Mouse (Mus musculus) ES-E14 (cell line): ENCODE measurements at regions not wholly inside any gene's neighbourhood (a gene's known extent, or its start where the extent isn't known, plus 50 kb on each side); places are given as distances from the start of the nearest gene placed in this dataset.

Experiments used
- DNase-seq: peaks from one replicate; pipeline ENCODE4 v3.0.0-alpha.2; 2013; ENCODE audit warnings: low read depth, low spot score
- H3K27ac ChIP-seq: 2 replicates; pipeline ENCODE4 v1.5.1; 2012; ENCODE audit warnings: low read depth, mild to moderate bottlenecking, low read length, moderate library complexity, mixed read lengths; ENCODE audit not compliant: poor library complexity, insufficient read depth, severe bottlenecking
- H3K36me3 ChIP-seq: 2 replicates; pipeline ENCODE4 v1.6.1; 2012; ENCODE audit warnings: mild to moderate bottlenecking, low read length, moderate library complexity, mixed read lengths; ENCODE audit not compliant: control insufficient read depth, poor library complexity, insufficient read depth, severe bottlenecking
- H3K4me1 ChIP-seq, 2 experiments: fragments of 150-350 bp in 1 of 2; sonication (generic) in 1 of 2; 2 replicates each; pipeline ENCODE4 v1.6.1; 2012; ENCODE audit warnings: low read length in 2 of 2, mild to moderate bottlenecking in 1 of 2, mixed read lengths in 1 of 2; ENCODE audit not compliant: control insufficient read depth in 2 of 2, insufficient read depth in 2 of 2, poor library complexity in 1 of 2
- H3K4me3 ChIP-seq, 2 experiments: fragments of 150-350 bp in 1 of 2; sonication (generic) in 1 of 2; 2 replicates each; pipeline ENCODE4 v1.5.1; 2012; ENCODE audit warnings: low read length in 2 of 2, low read depth in 1 of 2, mild to moderate bottlenecking in 1 of 2, mixed read lengths in 1 of 2; ENCODE audit not compliant: insufficient read depth in 1 of 2, poor library complexity in 1 of 2, severe bottlenecking in 1 of 2
- H3K9ac ChIP-seq: 2 replicates; pipeline ENCODE4 v1.6.1; 2012; ENCODE audit warnings: low read depth, mild to moderate bottlenecking, low read length, mixed read lengths; ENCODE audit not compliant: poor library complexity, insufficient read depth, severe bottlenecking
- H3K9me3 ChIP-seq: fragments of 150-350 bp; sonication (generic); 2 replicates; pipeline ENCODE4 v1.6.1; 2012; ENCODE audit warnings: low read depth, mild to moderate bottlenecking, low read length; ENCODE audit not compliant: control insufficient read depth, insufficient read depth
- CHD2 ChIP-seq: IDR thresholded peaks from 2 replicates; pipeline ENCODE4 v1.6.1; 2014; ENCODE audit warnings: mild to moderate bottlenecking, low read depth, low read length, inconsistent platforms
- HCFC1 ChIP-seq: IDR thresholded peaks from 2 replicates; pipeline ENCODE4 v1.6.1; 2012; ENCODE audit warnings: low read length, inconsistent platforms, borderline replicate concordance; ENCODE audit not compliant: insufficient read depth
- MAFK ChIP-seq: IDR thresholded peaks from 2 replicates; pipeline ENCODE4 v1.6.1; 2014; ENCODE audit warnings: mild to moderate bottlenecking, low read depth, low read length, inconsistent platforms; ENCODE audit not compliant: insufficient read depth
- ZC3H11A ChIP-seq: IDR thresholded peaks from 2 replicates; pipeline ENCODE4 v1.6.1; 2012; ENCODE audit warnings: low read depth, mild to moderate bottlenecking, inconsistent platforms, low read length, borderline replicate concordance
- ZNF384 ChIP-seq: IDR thresholded peaks from 2 replicates; pipeline ENCODE4 v1.6.1; 2012; ENCODE audit warnings: low read depth, low read length, inconsistent platforms
- in situ Hi-C, 2 experiments: fragments of 600-800 bp; cut with MboI; formaldehyde crosslinking; loops; one replicate each; pipeline ENCODE4 v1.15.1; 2025; ENCODE audit warnings: low sequenced_read_pairs in 2 of 2, inconsistent platforms in 1 of 2; ENCODE audit not compliant: unreplicated experiment in 2 of 2

- in situ Hi-C loops = no loop called here
- Histone ChIP-seq H3K27ac (no peak overlapping the region), H3K9ac (no peak overlapping the region), H3K4me1 (no peaks in the 10 kb centered on the region), H3K36me3 (no peaks in the 10 kb centered on the region), H3K9me3 (no peaks in the 10 kb centered on the region), H3K4me3 (no peak overlapping the region)
- no peak for DNase-seq
- no peak for TF ChIP-seq ZNF384
- TF ChIP-seq HCFC1 = no peak
- no peak for TF ChIP-seq MAFK
- no peak for TF ChIP-seq ZC3H11A
- TF ChIP-seq CHD2 = no peak
These were observed 268.5 kb upstream of the Adgrl2 start for GRCm38 (mm10) chr3:149258826-149259225.

- H3K9ac ChIP-seq = no peak overlapping the region
- H3K4me3 ChIP-seq = no peak overlapping the region
- no peak for DNase-seq
- no peak overlapping the region for H3K27ac ChIP-seq
- H3K9me3 ChIP-seq = no peaks in the 10 kb centered on the region
- H3K4me1 ChIP-seq = peaks cover 0 to 3% of the 10 kb centered on the region in 2 experiments; a peak in 1 of 4 replicates
- no peaks in the 10 kb centered on the region for H3K36me3 ChIP-seq
- in situ Hi-C loops = no loop called here
- TF ChIP-seq CHD2 = no peak
- no peak for TF ChIP-seq MAFK
- no peak for TF ChIP-seq HCFC1
- no peak for TF ChIP-seq ZNF384
- TF ChIP-seq ZC3H11A = no peak
These were observed 266.5 kb upstream of the Adgrl2 start for GRCm38 (mm10) chr3:149256891-149257290.

- no peaks in the 10 kb centered on the region for H3K36me3 ChIP-seq
- TF ChIP-seq ZC3H11A = no peak
- TF ChIP-seq CHD2 = no peak
- no peak for TF ChIP-seq ZNF384
- no peak for TF ChIP-seq HCFC1
- no peak overlapping the region for H3K9ac ChIP-seq
- H3K4me1 ChIP-seq = peaks cover 0 to 3% of the 10 kb centered on the region in 2 experiments; a peak in 1 of 4 replicates
- no peak overlapping the region for H3K27ac ChIP-seq
- H3K9me3 ChIP-seq = no peaks in the 10 kb centered on the region
- no peak for DNase-seq
- no peak overlapping the region for H3K4me3 ChIP-seq
- in situ Hi-C loops = no loop called here
These were observed 262.7 kb upstream of the Adgrl2 start for GRCm38 (mm10) chr3:149253080-149253479.

- Histone ChIP-seq H3K4me3 (no peak overlapping the region), H3K9ac (no peak overlapping the region), H3K4me1 (peaks cover 0 to 3% of the 10 kb centered on the region in 2 experiments; a peak in 1 of 4 replicates), H3K36me3 (no peaks in the 10 kb centered on the region), H3K27ac (no peak overlapping the region), H3K9me3 (no peaks in the 10 kb centered on the region)
- in situ Hi-C loops = no loop called here
- TF ChIP-seq MAFK = no peak
- no peak for TF ChIP-seq ZC3H11A
- no peak for TF ChIP-seq ZNF384
- no peak for TF ChIP-seq CHD2
- TF ChIP-seq HCFC1 = no peak
- no peak for DNase-seq
These were observed 261.8 kb upstream of the Adgrl2 start for GRCm38 (mm10) chr3:149252144-149252543.

- no peak overlapping the region for H3K4me3 ChIP-seq
- H3K36me3 ChIP-seq = no peaks in the 10 kb centered on the region
- H3K27ac ChIP-seq = no peak overlapping the region
- no peak for DNase-seq
- no peak overlapping the region for H3K9ac ChIP-seq
- H3K4me1 ChIP-seq = peaks cover 0 to 2% of the 10 kb centered on the region in 2 experiments; a peak in 1 of 4 replicates
- TF ChIP-seq CHD2 (no peak), ZNF384 (no peak), MAFK (no peak), ZC3H11A (no peak), HCFC1 (no peak)
- H3K9me3 ChIP-seq = no peaks in the 10 kb centered on the region
- in situ Hi-C loops = no loop called here
These were observed 257.3 kb upstream of the Adgrl2 start for GRCm38 (mm10) chr3:149247626-149247987.
